Mouse (Mus musculus): Measurements from ENCODE around the gene Zbtb16. TPM values are rescaled to one million over a fixed set of nuclear protein-coding genes. Genes with fewer than 3 reads are reported as not detected.

Zbtb16 gene
- total and polyA plus RNA-seq, 2 experiments = 7.2 to 24.2 TPM

DNA sequence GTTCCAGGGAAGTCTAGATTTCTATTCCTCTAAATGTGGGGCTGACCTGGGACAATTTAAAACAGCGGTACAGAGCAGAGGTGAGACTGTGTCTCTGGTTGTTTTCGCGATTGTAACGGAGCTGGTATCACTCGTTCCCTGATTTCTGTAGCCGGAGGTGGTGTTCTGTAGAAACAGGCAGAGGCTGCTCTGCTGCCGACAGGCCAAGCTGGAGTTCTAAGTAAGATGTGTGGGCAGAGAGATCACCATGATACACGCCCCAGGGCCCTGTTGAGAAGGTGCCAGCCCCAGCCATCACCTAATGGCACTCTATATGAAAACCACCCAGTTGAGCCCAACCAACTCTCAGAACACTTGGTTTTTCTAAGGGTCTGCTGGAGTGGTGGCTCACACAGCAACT, 122.2 kb downstream of the Zbtb16 start:
- no peak for TF ChIP-seq POLR2A (IDR thresholded peaks at IDR 0.05; ENCODE audit: extremely low read depth, insufficient read depth, low read length)
- no peak for TF ChIP-seq CTCF (IDR thresholded peaks at IDR 0.05; ENCODE audit: low read depth, low read length)
- WGBS = 94% methylated on average over 8 of the region's 8 CpGs
- H3K4me3 ChIP-seq (ENCODE audit: insufficient read depth, low read depth, low read length) = no peak overlapping the region
- H3K4me1 ChIP-seq (ENCODE audit: control insufficient read depth, insufficient read depth, low read length) = peaks cover 5% of the 10 kb centered on the region
- no peak overlapping the region for H3K27ac ChIP-seq (replicated peaks; ENCODE audit: insufficient read depth, low read depth, low read length)
- H3K36me3 ChIP-seq (ENCODE audit: control insufficient read depth, insufficient read depth, low read length) = peaks cover 7% of the 10 kb centered on the region; the same call in 1 of the 2 replicates
- H3K27me3 ChIP-seq (ENCODE audit: control insufficient read depth, insufficient read depth, low read length) = no peaks in the 10 kb centered on the region
- H3K9ac ChIP-seq (ENCODE audit: low read depth, low read length) = no peak overlapping the region
- no peak for DNase-seq (ENCODE audit: extremely low read depth, low read depth, low spot score)
- peaks cover 13% of the 10 kb centered on the region; the same call in 1 of the 2 replicates for H3K79me2 ChIP-seq (ENCODE audit: control insufficient read depth, insufficient read depth, low read length)

DNA sequence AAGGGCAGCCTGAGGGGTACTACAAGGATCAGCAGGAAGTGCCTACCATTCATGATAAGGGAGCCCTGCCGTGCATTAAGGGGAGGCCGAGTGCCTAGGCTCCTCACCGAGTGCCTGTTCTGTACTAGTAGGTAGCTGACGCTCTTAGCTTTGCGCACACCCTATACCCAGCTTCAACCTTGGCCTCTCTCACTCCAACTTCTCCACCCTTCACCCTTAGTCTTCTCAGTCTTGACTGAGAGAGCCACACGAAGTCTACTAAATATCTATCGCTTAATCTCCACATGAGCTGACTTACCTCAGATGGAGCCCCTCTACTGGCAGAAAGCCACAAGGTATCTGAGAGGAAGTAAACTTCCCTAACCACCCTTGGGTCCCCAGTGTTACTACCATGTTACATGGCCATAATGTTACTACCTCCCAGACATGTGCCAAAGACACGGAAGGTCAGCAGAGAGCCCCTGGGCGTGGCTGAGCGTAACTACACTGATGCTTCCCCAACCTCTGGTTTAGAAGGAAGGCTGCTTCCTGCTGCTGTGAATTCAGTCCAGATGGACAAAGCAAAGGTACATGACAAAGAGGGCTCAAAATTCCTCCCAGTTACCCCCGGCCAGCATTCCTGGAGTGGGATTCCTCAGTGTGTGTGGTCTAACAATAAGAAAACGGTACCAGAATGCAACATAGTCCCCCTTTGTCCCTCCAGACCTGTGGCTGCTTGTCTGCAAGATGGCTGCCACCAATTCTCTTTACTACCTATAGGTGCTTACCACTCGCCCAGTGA, 122.8 kb downstream of the Zbtb16 start:
- 95% methylated on average over 13 of the region's 13 CpGs for WGBS
- no peak for TF ChIP-seq POLR2A (IDR thresholded peaks at IDR 0.05; ENCODE audit: extremely low read depth, insufficient read depth, low read length)
- TF ChIP-seq CTCF (IDR thresholded peaks at IDR 0.05; ENCODE audit: low read depth, low read length) = no peak
- peaks cover 13% of the 10 kb centered on the region; the same call in 1 of the 2 replicates for H3K79me2 ChIP-seq (ENCODE audit: control insufficient read depth, insufficient read depth, low read length)
- no peak overlapping the region for H3K27ac ChIP-seq (replicated peaks; ENCODE audit: insufficient read depth, low read depth, low read length)
- H3K27me3 ChIP-seq (ENCODE audit: control insufficient read depth, insufficient read depth, low read length) = no peaks in the 10 kb centered on the region
- no peak overlapping the region for H3K4me3 ChIP-seq (ENCODE audit: insufficient read depth, low read depth, low read length)
- H3K4me1 ChIP-seq (ENCODE audit: control insufficient read depth, insufficient read depth, low read length) = peaks cover 5% of the 10 kb centered on the region
- H3K9ac ChIP-seq (ENCODE audit: low read depth, low read length) = no peak overlapping the region
- peaks cover 3% of the 10 kb centered on the region; the same call in 1 of the 2 replicates for H3K36me3 ChIP-seq (ENCODE audit: control insufficient read depth, insufficient read depth, low read length)
- no peak for DNase-seq (ENCODE audit: extremely low read depth, low read depth, low spot score)

DNA sequence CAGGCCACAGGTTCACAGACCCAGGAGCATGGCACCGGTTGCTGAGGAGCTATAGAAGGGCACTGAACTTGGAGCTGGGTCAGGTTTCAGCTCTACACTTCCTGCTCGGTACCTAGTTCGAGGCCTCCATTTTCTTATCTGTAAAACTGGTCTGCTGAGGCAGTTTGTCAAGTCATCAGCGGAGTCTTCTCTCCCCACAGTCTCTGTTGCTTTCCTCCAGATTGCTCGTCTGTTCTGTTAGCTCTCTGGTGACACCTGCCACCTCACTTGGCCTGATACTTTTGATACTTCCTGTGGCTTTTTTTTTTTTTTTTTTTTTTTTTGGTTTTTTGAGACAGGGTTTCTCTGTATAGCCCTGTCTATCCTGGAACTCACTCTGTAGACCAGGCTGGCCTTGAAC, 124.2 kb downstream of the Zbtb16 start:
- peaks cover 5% of the 10 kb centered on the region for H3K4me1 ChIP-seq (ENCODE audit: control insufficient read depth, insufficient read depth, low read length)
- no peak for DNase-seq (ENCODE audit: extremely low read depth, low read depth, low spot score)
- no peak for TF ChIP-seq POLR2A (IDR thresholded peaks at IDR 0.05; ENCODE audit: extremely low read depth, insufficient read depth, low read length)
- TF ChIP-seq CTCF (IDR thresholded peaks at IDR 0.05; ENCODE audit: low read depth, low read length) = no peak
- H3K4me3 ChIP-seq (ENCODE audit: insufficient read depth, low read depth, low read length) = no peak overlapping the region
- H3K79me2 ChIP-seq (ENCODE audit: control insufficient read depth, insufficient read depth, low read length) = peaks cover 13% of the 10 kb centered on the region; the same call in 1 of the 2 replicates
- 88% methylated on average over 5 of the region's 5 CpGs for WGBS
- H3K9ac ChIP-seq (ENCODE audit: low read depth, low read length) = no peak overlapping the region
- H3K27ac ChIP-seq (replicated peaks; ENCODE audit: insufficient read depth, low read depth, low read length) = no peak overlapping the region
- no peaks in the 10 kb centered on the region for H3K27me3 ChIP-seq (ENCODE audit: control insufficient read depth, insufficient read depth, low read length)
- H3K36me3 ChIP-seq (ENCODE audit: control insufficient read depth, insufficient read depth, low read length) = peaks cover 3% of the 10 kb centered on the region; the same call in 1 of the 2 replicates

DNA sequence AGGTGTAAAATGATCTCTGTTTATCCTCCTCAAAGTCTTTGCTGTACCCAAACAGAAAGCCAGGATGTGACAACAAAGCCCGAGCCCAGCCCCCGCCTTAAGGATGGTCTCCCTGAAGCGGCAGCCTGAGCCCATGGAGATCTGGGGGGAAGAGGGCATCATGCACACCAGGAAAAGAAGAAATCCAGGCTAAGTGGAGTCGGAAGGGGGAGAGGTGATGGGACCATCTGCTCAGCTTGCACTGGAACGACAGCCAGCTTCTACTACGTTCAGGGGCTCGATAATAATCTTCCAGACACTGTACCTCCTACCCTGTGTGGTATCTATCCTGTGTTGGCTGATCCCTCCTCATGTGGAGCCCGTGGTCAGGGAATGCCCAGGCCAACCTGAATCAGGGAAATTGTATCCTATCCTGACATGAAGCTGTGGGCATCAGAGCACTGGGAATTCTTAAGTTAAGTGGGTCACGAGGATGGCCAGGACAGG, 124.7 kb downstream of the Zbtb16 start:
- Histone ChIP-seq H3K27me3 (ENCODE audit: control insufficient read depth, insufficient read depth, low read length) (no peaks in the 10 kb centered on the region), H3K27ac (replicated peaks; ENCODE audit: insufficient read depth, low read depth, low read length) (no peak overlapping the region), H3K36me3 (ENCODE audit: control insufficient read depth, insufficient read depth, low read length) (peaks cover 3% of the 10 kb centered on the region; the same call in 1 of the 2 replicates), H3K9ac (ENCODE audit: low read depth, low read length) (no peak overlapping the region), H3K4me1 (ENCODE audit: control insufficient read depth, insufficient read depth, low read length) (peaks cover 3% of the 10 kb centered on the region), H3K4me3 (ENCODE audit: insufficient read depth, low read depth, low read length) (no peak overlapping the region), H3K79me2 (ENCODE audit: control insufficient read depth, insufficient read depth, low read length) (peaks cover 14% of the 10 kb centered on the region; the same call in 1 of the 2 replicates)
- WGBS = 83% methylated on average over 9 of the region's 9 CpGs
- no peak for DNase-seq (ENCODE audit: extremely low read depth, low read depth, low spot score)
- no peak for TF ChIP-seq POLR2A (IDR thresholded peaks at IDR 0.05; ENCODE audit: extremely low read depth, insufficient read depth, low read length)
- TF ChIP-seq CTCF (IDR thresholded peaks at IDR 0.05; ENCODE audit: low read depth, low read length) = no peak

DNA sequence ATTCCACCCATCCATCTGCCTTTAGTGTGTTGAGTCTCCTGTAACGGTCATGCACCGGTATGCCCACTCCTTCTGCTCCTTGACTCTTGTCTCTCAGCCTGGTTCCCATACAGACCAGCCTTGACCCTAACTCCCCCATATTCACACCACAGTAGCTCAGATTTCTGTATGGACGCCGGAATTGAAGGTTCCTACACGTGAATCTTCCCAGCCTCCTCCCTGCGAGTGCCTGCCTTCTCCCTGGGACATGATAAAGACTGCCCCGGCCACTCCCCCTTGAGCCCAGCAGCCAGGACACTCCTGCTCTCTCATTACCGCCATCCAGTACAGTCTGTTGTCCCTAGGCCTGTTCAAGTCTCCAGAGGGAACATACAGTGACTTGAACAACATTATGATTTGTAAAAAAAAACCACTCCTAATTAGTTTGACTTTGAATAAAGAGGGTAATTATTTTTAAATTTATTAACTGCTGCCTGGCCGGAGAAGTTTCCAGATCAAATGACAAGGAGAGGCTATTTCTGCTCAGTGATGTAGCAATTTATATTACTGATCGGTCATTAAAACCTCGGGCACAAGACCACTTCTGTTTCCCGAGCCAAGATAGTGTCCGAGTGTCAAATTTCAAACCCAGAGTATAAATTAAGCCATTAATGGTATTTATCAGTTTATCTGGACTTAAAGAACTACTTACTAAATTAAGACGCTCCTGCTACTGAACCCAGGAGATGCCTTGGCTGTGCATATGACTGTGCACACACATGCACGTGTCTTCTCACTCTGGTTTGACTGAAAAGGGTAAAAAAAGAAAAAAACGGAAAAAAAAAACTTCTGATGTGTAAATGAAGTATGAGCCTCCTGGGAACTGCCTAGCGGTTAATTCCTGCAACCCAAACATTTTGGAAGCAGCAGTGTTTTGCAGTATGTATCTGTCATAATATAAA, 125.4 kb downstream of the Zbtb16 start:
- 82% methylated on average over 17 of the region's 17 CpGs for WGBS
- peaks cover 3% of the 10 kb centered on the region; the same call in 1 of the 2 replicates for H3K36me3 ChIP-seq (ENCODE audit: control insufficient read depth, insufficient read depth, low read length)
- H3K9ac ChIP-seq (ENCODE audit: low read depth, low read length) = no peak overlapping the region
- DNase-seq (ENCODE audit: extremely low read depth, low read depth, low spot score) = no peak
- peaks cover 18% of the 10 kb centered on the region; the same call in 1 of the 2 replicates for H3K79me2 ChIP-seq (ENCODE audit: control insufficient read depth, insufficient read depth, low read length)
- H3K4me1 ChIP-seq (ENCODE audit: control insufficient read depth, insufficient read depth, low read length) = peaks cover 2% of the 10 kb centered on the region; the same call in 1 of the 2 replicates
- TF ChIP-seq POLR2A (IDR thresholded peaks at IDR 0.05; ENCODE audit: extremely low read depth, insufficient read depth, low read length) = no peak
- TF ChIP-seq CTCF (IDR thresholded peaks at IDR 0.05; ENCODE audit: low read depth, low read length) = no peak
- no peaks in the 10 kb centered on the region for H3K27me3 ChIP-seq (ENCODE audit: control insufficient read depth, insufficient read depth, low read length)
- no peak overlapping the region for H3K4me3 ChIP-seq (ENCODE audit: insufficient read depth, low read depth, low read length)
- no peak overlapping the region for H3K27ac ChIP-seq (replicated peaks; ENCODE audit: insufficient read depth, low read depth, low read length)
